Mouse (Mus musculus) CD8-positive naive resting alpha-beta T cell, adult 2 months (primary cell): ENCODE data around the gene Cacnb1.

Source experiments
- DNase-seq, 2 experiments: peaks; one replicate each; pipeline ENCODE4 v3.0.0; 2022; ENCODE audit warnings: low read depth in 2 of 2, low spot score in 2 of 2

Cacnb1 gene

DNA sequence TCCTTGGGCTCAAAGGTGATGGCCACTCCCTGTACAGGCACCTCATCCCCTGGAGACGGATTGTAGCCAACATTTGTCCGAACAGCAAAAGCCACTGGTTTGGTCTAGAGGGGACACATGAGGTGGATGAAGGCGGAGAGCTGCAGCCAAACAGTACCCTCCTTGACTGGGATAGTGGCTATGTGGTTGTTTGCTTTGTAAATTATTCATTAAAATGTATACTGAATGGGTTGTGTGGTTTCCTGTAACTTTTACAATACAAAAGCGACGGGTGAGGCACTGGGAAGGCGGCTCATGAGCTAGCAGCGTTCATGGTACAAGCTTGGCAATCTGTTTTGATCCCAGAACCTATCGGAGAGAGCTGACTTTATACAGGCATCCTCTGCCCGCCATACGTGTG is 10.0 kb downstream of the Cacnb1 start:
- no peak for DNase-seq

DNA sequence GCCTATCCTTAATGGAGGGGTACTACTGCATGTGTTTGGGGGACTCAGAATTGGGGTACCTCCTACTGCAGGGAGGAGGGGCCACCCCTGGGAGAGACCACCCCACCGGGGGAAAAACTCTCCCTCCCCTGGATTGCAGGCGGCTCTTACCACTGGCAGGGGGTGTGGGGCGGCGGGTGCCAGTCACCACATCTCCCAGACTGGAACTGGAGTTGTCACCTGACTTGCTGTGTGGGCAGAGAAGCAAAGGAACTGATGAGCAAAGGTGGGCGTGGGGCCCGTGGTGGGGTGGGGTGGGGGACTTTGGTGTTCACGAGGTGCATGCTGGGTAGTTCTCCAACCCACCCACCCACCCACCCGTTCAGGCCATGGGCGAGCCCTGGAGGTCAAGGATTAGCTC is 11.1 kb downstream of the Cacnb1 start:
- no peak for DNase-seq

DNA sequence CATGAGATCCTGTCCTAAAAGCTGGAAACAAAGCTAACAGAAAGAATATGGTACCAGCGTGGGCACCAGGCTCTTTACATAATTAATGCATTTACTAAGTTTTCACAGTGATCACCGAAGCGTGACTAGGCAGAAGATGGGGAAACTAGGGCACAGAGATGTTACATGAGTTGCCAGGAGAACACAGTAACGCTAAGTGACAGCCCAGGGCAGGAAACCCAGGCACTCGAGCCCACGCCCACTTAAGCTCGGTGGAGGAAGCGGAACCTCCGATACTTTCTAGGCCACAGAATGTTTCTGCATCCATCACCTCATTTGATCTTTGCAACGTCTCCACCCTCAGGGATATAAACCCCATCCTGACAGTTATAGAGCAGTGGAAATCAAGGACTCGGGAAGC is 14.7 kb downstream of the Cacnb1 start:
- no peak for DNase-seq

DNA sequence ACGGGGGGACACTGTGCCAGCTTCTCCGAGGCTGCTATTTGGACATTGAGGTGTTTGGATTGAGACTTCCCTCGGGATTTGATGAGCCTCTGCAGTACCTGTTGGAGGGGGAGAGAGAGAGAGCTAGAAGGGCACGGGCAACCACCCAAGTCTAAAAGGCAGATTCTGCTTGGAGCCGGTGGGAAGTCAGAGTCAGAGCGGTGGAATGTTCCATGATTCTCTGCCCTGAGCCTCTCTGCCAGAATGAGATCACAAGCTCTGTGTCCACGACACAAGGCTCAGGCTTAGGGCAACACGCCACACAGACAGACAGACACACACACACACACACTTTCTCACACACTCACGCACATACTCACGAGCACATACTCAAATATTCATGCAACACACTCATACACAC is 17.1 kb downstream of the Cacnb1 start:
- DNase-seq: no peak

DNA sequence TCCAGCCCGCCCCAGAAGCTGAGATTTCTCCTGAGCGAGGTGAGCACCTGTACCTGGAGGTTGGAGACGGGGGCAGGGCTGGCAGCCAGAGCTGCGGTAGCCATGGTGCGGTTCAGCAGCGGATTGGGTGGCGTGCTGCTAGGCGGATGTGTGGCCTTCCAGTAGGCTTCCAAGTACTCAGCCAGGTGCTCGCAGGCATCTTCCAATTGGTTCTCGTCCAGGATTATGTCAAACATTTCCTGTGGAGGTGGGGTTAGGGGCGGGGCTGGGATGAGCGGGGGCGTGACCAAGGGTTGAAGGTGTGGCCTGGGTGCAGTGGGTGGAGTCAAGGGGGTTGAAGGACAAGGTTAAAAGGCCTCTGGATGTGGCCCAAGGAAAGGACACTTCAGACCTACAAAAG is 17.8 kb downstream of the Cacnb1 start:
- no peak for DNase-seq

- DNase-seq: no peak
Measured at GRCm38 (mm10) chr11:98004161-98004560, 18.7 kb downstream of the Cacnb1 start.

- DNase-seq: no peak
Measured at GRCm38 (mm10) chr11:98003171-98003671, 19.6 kb downstream of the Cacnb1 start.

- peak; percentile 87 to 93 for DNase-seq
Measured at GRCm38 (mm10) chr11:98002627-98003026, 20.2 kb downstream of the Cacnb1 start.

DNA sequence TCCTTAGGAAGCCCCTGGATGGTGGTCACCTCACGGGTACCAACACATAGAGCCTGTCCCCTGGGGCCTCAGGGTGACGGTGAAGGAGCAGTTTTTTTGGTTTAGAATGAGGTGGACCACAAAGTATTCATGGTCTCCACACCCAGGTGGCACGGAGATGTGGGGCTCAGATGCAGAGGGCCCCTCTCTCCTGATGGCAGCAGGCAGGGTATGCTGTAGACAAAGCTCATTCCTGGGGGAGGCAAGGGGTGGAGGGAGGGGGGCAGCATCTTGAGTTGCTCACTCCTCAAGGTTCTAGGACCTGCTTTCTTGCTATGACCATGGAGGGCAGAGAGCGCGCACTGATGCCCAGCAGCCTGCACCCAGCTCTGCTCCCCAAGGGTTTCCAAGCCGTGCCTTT is 20.8 kb downstream of the Cacnb1 start:
- DNase-seq: no peak

GRCm38 (mm10) chr11:98001351-98001824 is 21.4 kb downstream of the Cacnb1 start:
- peak; percentile 64 to 72 for DNase-seq

GRCm38 (mm10) chr11:98000378-98001140 is 22.3 kb downstream of the Cacnb1 start:
- peak; percentile 79 to 85 for DNase-seq

DNA sequence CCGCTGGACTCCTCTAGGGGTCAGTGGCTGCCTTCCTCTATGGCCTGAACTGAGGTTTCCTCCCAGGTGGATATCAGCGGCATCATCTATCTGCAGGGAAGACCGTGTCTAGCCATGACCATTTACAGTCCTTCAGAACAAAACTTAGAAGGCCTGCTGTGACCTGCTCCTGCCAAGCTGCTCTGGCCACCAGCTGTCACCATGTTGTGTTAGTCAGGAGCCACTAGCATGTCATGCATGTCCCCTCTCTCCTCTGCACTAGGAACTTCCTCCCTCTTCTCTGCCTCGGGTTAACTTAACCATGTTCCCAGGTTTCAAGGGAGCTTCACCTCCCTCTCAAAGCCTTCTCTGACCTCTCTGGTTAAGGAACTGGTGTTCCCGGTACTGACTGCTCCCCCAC is 23.1 kb downstream of the Cacnb1 start:
- no peak for DNase-seq

GRCm38 (mm10) chr11:97998898-97999608 is 23.8 kb downstream of the Cacnb1 start:
- peak; percentile 71 to 74 for DNase-seq

GRCm38 (mm10) chr11:97998074-97998793 is 24.6 kb downstream of the Cacnb1 start:
- DNase-seq: no peak

- DNase-seq: no peak
Measured at GRCm38 (mm10) chr11:97997387-97997960, 25.4 kb downstream of the Cacnb1 start.

- DNase-seq: no peak
Measured at GRCm38 (mm10) chr11:97996691-97997090, 26.1 kb downstream of the Cacnb1 start.

DNA sequence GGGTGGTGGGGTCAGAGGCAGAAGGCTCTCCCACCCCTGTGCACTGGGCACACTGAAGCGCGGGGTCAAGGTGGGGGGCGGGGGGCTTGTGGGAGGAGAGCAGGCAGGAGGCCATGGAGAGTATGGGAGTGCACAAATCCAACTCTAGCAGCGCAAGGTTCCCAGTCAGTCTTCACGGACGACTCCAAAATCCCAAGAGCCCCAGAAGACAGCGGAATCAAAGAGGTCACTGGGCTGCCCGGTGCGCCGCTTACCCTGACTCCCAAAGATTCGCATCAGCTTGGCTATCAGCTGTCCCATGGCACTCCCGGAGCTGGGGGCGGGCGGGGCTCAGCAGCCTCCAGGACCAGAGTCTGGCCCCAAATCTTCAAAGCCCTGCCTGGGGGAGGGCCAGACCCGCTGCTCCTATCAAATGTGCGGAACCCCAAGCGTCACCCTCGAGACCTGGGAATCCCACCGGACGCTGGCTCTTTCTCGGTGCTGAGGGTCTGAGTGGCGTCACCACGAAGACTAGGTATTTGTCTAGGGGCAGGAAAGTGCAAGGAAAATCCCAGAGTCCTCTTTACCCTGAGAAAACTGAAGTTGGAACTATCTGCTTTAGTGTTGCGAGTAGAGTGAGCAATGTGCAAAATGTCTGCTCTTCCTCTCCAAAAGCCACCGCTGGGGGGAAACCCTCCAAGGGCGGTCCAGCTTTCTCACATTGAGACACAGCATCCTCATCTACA is 27.1 kb downstream of the Cacnb1 start, which contains the start of gene Arl5c:
Gene Arl5c, minus strand, starts transcription at position 618 of the 725 bp plus-strand sequence.
- peak; percentile 63 to 80 for DNase-seq

GRCm38 (mm10) chr11:97994539-97995100 is 28.2 kb downstream of the Cacnb1 start:
- DNase-seq: peak; percentile 87 to 90

- DNase-seq: peak; percentile 87 to 90
Measured at GRCm38 (mm10) chr11:97988530-97989096, 34.2 kb downstream of the Cacnb1 start.
